Mouse (Mus musculus): Measurements from ENCODE around the gene Rgl1. TPM values are rescaled to one million over a fixed set of nuclear protein-coding genes. Genes with fewer than 3 reads are reported as not detected.

Gene Rgl1
- polyA plus RNA-seq, 1 experiment from 2014 or later, result 34.8 TPM

- Histone ChIP-seq H3K9ac (ENCODE audit: low read length) (no peak overlapping the region), H3K27me3 (ENCODE audit: control insufficient read depth, insufficient read depth, low read length) (no peaks in the 10 kb centered on the region), H3K4me1 (ENCODE audit: control insufficient read depth, insufficient read depth, low read length) (no peaks in the 10 kb centered on the region), H3K4me3 (ENCODE audit: low read depth, low read length) (no peak overlapping the region), H3K9me3 (ENCODE audit: control insufficient read depth, low read length) (no peaks in the 10 kb centered on the region), H3K36me3 (ENCODE audit: control insufficient read depth, insufficient read depth, low read length) (no peaks in the 10 kb centered on the region; the same call in 1 of the 2 replicates), H3K4me2 (ENCODE audit: low read depth) (no peak overlapping the region), H3K27ac (ENCODE audit: low read depth, low read length) (no peak overlapping the region)
- WGBS, result 96% methylated on average over 3 of the region's 3 CpGs
- no peak for ATAC-seq (ENCODE audit: insufficient read depth, low FRiP score, low TSS enrichment)
- DNase-seq (ENCODE audit: low spot score), result no peak
These were observed 225.8 kb downstream of the Rgl1 start for GRCm38 (mm10) chr1:152540304-152540887.

- no peak for DNase-seq (ENCODE audit: low spot score)
- no peaks in the 10 kb centered on the region for H3K27me3 ChIP-seq (ENCODE audit: control insufficient read depth, insufficient read depth, low read length)
- ATAC-seq (ENCODE audit: insufficient read depth, low FRiP score, low TSS enrichment), result no peak
- no peak overlapping the region for H3K4me2 ChIP-seq (ENCODE audit: low read depth)
- WGBS, result 89% methylated on average over 4 of the region's 4 CpGs
- no peaks in the 10 kb centered on the region for H3K9me3 ChIP-seq (ENCODE audit: control insufficient read depth, low read length)
- H3K36me3 ChIP-seq (ENCODE audit: control insufficient read depth, insufficient read depth, low read length), result no peaks in the 10 kb centered on the region; the same call in 1 of the 2 replicates
- H3K27ac ChIP-seq (ENCODE audit: low read depth, low read length), result no peak overlapping the region
- H3K4me1 ChIP-seq (ENCODE audit: control insufficient read depth, insufficient read depth, low read length), result no peaks in the 10 kb centered on the region
- H3K4me3 ChIP-seq (ENCODE audit: low read depth, low read length), result no peak overlapping the region
- H3K9ac ChIP-seq (ENCODE audit: low read length), result no peak overlapping the region
These were observed 227.3 kb downstream of the Rgl1 start for GRCm38 (mm10) chr1:152538817-152539216.

GRCm38 (mm10) chr1:152537186-152537585, 229.0 kb downstream of the Rgl1 start:
- ATAC-seq (ENCODE audit: insufficient read depth, low FRiP score, low TSS enrichment) (no peak), DNase-seq (ENCODE audit: low spot score) (no peak)
- H3K4me3 ChIP-seq (ENCODE audit: low read depth, low read length), result no peak overlapping the region
- no peaks in the 10 kb centered on the region for H3K4me1 ChIP-seq (ENCODE audit: control insufficient read depth, insufficient read depth, low read length)
- no peaks in the 10 kb centered on the region for H3K9me3 ChIP-seq (ENCODE audit: control insufficient read depth, low read length)
- H3K27ac ChIP-seq (ENCODE audit: low read depth, low read length), result no peak overlapping the region
- H3K27me3 ChIP-seq (ENCODE audit: control insufficient read depth, insufficient read depth, low read length), result no peaks in the 10 kb centered on the region
- no peak overlapping the region for H3K9ac ChIP-seq (ENCODE audit: low read length)
- H3K4me2 ChIP-seq (ENCODE audit: low read depth), result no peak overlapping the region
- WGBS, result 83% methylated on average over 13 of the region's 13 CpGs
- no peaks in the 10 kb centered on the region; the same call in 1 of the 2 replicates for H3K36me3 ChIP-seq (ENCODE audit: control insufficient read depth, insufficient read depth, low read length)

- ATAC-seq (ENCODE audit: insufficient read depth, low FRiP score, low TSS enrichment) (no peak), DNase-seq (ENCODE audit: low spot score) (no peak)
- Histone ChIP-seq H3K4me3 (ENCODE audit: low read depth, low read length) (no peak overlapping the region), H3K27me3 (ENCODE audit: control insufficient read depth, insufficient read depth, low read length) (no peaks in the 10 kb centered on the region), H3K9ac (ENCODE audit: low read length) (no peak overlapping the region), H3K9me3 (ENCODE audit: control insufficient read depth, low read length) (no peaks in the 10 kb centered on the region), H3K36me3 (ENCODE audit: control insufficient read depth, insufficient read depth, low read length) (no peaks in the 10 kb centered on the region; the same call in 1 of the 2 replicates), H3K27ac (ENCODE audit: low read depth, low read length) (no peak overlapping the region), H3K4me2 (ENCODE audit: low read depth) (no peak overlapping the region), H3K4me1 (ENCODE audit: control insufficient read depth, insufficient read depth, low read length) (no peaks in the 10 kb centered on the region)
- WGBS, result 51% methylated on average over 16 of the region's 16 CpGs
These were observed 229.6 kb downstream of the Rgl1 start for GRCm38 (mm10) chr1:152536416-152537018.

GRCm38 (mm10) chr1:152534531-152534930, 231.6 kb downstream of the Rgl1 start:
- no peak overlapping the region for H3K4me2 ChIP-seq (ENCODE audit: low read depth)
- no peaks in the 10 kb centered on the region for H3K9me3 ChIP-seq (ENCODE audit: control insufficient read depth, low read length)
- no peak overlapping the region for H3K27ac ChIP-seq (ENCODE audit: low read depth, low read length)
- ATAC-seq (ENCODE audit: insufficient read depth, low FRiP score, low TSS enrichment) (no peak), DNase-seq (ENCODE audit: low spot score) (no peak)
- H3K4me3 ChIP-seq (ENCODE audit: low read depth, low read length), result no peak overlapping the region
- H3K27me3 ChIP-seq (ENCODE audit: control insufficient read depth, insufficient read depth, low read length), result no peaks in the 10 kb centered on the region
- 85% methylated on average over 7 of the region's 7 CpGs for WGBS
- no peaks in the 10 kb centered on the region for H3K4me1 ChIP-seq (ENCODE audit: control insufficient read depth, insufficient read depth, low read length)
- no peaks in the 10 kb centered on the region; the same call in 1 of the 2 replicates for H3K36me3 ChIP-seq (ENCODE audit: control insufficient read depth, insufficient read depth, low read length)
- no peak overlapping the region for H3K9ac ChIP-seq (ENCODE audit: low read length)

- H3K27me3 ChIP-seq (ENCODE audit: control insufficient read depth, insufficient read depth, low read length), result no peaks in the 10 kb centered on the region
- no peak for DNase-seq (ENCODE audit: low spot score)
- no peak overlapping the region for H3K4me2 ChIP-seq (ENCODE audit: low read depth)
- no peak overlapping the region for H3K27ac ChIP-seq (ENCODE audit: low read depth, low read length)
- 74% methylated on average over 15 of the region's 15 CpGs for WGBS
- H3K9ac ChIP-seq (ENCODE audit: low read length), result no peak overlapping the region
- no peak overlapping the region for H3K4me3 ChIP-seq (ENCODE audit: low read depth, low read length)
- no peaks in the 10 kb centered on the region for H3K9me3 ChIP-seq (ENCODE audit: control insufficient read depth, low read length)
- no peak for ATAC-seq (ENCODE audit: insufficient read depth, low FRiP score, low TSS enrichment)
- no peaks in the 10 kb centered on the region for H3K36me3 ChIP-seq (ENCODE audit: control insufficient read depth, insufficient read depth, low read length)
- no peaks in the 10 kb centered on the region for H3K4me1 ChIP-seq (ENCODE audit: control insufficient read depth, insufficient read depth, low read length)
These were observed 234.7 kb downstream of the Rgl1 start for GRCm38 (mm10) chr1:152531498-152531897.

- WGBS, result 94% methylated on average over 3 of the region's 3 CpGs
- H3K9ac ChIP-seq (ENCODE audit: low read length), result no peak overlapping the region
- H3K36me3 ChIP-seq (ENCODE audit: control insufficient read depth, insufficient read depth, low read length), result peaks cover 2% of the 10 kb centered on the region; the same call in 1 of the 2 replicates
- no peak overlapping the region for H3K4me3 ChIP-seq (ENCODE audit: low read depth, low read length)
- H3K4me2 ChIP-seq (ENCODE audit: low read depth), result no peak overlapping the region
- no peak for DNase-seq (ENCODE audit: low spot score)
- no peaks in the 10 kb centered on the region for H3K27me3 ChIP-seq (ENCODE audit: control insufficient read depth, insufficient read depth, low read length)
- no peak for ATAC-seq (ENCODE audit: insufficient read depth, low FRiP score, low TSS enrichment)
- H3K4me1 ChIP-seq (ENCODE audit: control insufficient read depth, insufficient read depth, low read length), result no peaks in the 10 kb centered on the region
- no peaks in the 10 kb centered on the region for H3K9me3 ChIP-seq (ENCODE audit: control insufficient read depth, low read length)
- H3K27ac ChIP-seq (ENCODE audit: low read depth, low read length), result no peak overlapping the region
These were observed 237.4 kb downstream of the Rgl1 start for GRCm38 (mm10) chr1:152528778-152529177.

GRCm38 (mm10) chr1:152528214-152528613, 237.9 kb downstream of the Rgl1 start:
- Histone ChIP-seq H3K4me1 (ENCODE audit: control insufficient read depth, insufficient read depth, low read length) (no peaks in the 10 kb centered on the region), H3K4me3 (ENCODE audit: low read depth, low read length) (no peak overlapping the region), H3K27ac (ENCODE audit: low read depth, low read length) (no peak overlapping the region), H3K36me3 (ENCODE audit: control insufficient read depth, insufficient read depth, low read length) (peaks cover 2% of the 10 kb centered on the region; the same call in 1 of the 2 replicates), H3K4me2 (ENCODE audit: low read depth) (no peak overlapping the region), H3K9me3 (ENCODE audit: control insufficient read depth, low read length) (no peaks in the 10 kb centered on the region), H3K27me3 (ENCODE audit: control insufficient read depth, insufficient read depth, low read length) (no peaks in the 10 kb centered on the region), H3K9ac (ENCODE audit: low read length) (no peak overlapping the region)
- 87% methylated on average over 6 of the region's 6 CpGs for WGBS
- DNase-seq (ENCODE audit: low spot score) (no peak), ATAC-seq (ENCODE audit: insufficient read depth, low FRiP score, low TSS enrichment) (no peak)

GRCm38 (mm10) chr1:152526154-152526553, 240.0 kb downstream of the Rgl1 start:
- no peak overlapping the region for H3K9ac ChIP-seq (ENCODE audit: low read length)
- H3K27ac ChIP-seq (ENCODE audit: low read depth, low read length), result no peak overlapping the region
- no peak overlapping the region for H3K4me2 ChIP-seq (ENCODE audit: low read depth)
- DNase-seq (ENCODE audit: low spot score), result no peak
- ATAC-seq (ENCODE audit: insufficient read depth, low FRiP score, low TSS enrichment), result no peak
- no peaks in the 10 kb centered on the region for H3K27me3 ChIP-seq (ENCODE audit: control insufficient read depth, insufficient read depth, low read length)
- no peaks in the 10 kb centered on the region for H3K4me1 ChIP-seq (ENCODE audit: control insufficient read depth, insufficient read depth, low read length)
- H3K9me3 ChIP-seq (ENCODE audit: control insufficient read depth, low read length), result no peaks in the 10 kb centered on the region
- H3K36me3 ChIP-seq (ENCODE audit: control insufficient read depth, insufficient read depth, low read length), result peaks cover 2% of the 10 kb centered on the region; the same call in 1 of the 2 replicates
- H3K4me3 ChIP-seq (ENCODE audit: low read depth, low read length), result no peak overlapping the region
- WGBS, result 85% methylated on average over 9 of the region's 9 CpGs

All from neural tube, embryonic 11.5 days (tissue).